Mouse (Mus musculus): ENCODE data around the gene Polrmt.

Polrmt gene

DNA sequence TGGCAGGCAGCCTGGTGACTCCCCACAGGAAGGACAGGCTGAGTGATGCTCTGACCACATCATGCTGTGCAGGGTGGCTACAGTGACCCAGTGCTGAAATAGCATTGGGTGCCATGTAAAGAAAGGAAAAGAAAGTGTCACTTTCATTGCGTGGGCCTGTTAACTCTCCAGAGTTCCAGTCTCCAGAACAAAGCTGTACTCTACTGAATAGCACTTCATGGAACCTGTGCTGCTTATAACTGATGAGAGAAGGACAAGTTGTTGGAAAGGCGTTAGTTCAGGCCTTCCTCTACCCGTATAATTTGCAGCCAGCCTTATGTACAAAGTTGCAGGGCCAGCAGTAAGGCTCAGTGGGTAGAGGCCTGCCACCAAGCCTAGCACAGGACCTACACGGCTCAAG is 57.7 kb downstream of the Polrmt start, which contains the start of gene Gzmm:
Gene Gzmm (plus strand): TSS at position 301 of the 400 bp plus-strand sequence.
- no peak for DNase-seq (ENCODE audit: low read depth, low spot score)

DNA sequence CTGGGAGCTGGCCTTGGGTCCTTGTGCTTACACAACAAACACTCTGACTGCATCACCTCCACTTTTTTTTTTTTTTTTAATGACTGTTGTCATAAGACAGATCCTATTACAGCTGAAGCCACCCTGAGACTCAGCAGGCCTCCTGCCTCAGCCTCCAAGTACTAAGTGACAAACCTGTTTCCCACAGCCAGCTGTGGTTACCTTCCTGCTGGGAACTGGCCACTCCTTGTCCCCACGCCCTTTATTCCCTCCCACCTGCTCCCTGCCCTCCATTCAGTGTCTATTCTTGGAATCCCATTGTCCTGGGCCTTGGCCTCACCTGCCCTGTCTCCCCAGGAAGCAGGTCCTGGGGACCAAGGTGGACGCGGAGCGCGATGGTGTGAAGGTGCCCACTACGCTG is 58.9 kb downstream of the Polrmt start:
- no peak for DNase-seq (ENCODE audit: low read depth, low spot score)

DNA sequence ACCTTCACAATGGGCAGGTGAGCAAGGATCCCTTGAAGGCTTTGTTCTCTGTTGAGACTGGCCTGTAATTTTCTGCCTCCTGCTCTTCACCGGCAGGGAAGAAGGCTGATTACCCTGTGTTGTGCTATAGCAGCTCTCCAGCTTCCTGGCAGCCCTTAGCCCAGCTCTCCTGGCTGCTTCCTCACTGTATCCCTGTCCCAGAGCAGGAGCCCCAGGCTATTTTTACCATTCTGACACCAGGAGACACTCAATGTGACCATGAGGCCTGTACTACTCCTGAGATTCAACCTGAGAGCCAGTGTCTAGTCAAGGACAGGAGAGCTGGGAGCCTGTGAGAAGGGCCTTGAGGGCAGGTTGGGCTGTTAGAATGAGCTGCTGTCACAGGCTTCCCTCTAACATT is 59.7 kb downstream of the Polrmt start:
- DNase-seq (ENCODE audit: low read depth, low spot score): no peak

DNA sequence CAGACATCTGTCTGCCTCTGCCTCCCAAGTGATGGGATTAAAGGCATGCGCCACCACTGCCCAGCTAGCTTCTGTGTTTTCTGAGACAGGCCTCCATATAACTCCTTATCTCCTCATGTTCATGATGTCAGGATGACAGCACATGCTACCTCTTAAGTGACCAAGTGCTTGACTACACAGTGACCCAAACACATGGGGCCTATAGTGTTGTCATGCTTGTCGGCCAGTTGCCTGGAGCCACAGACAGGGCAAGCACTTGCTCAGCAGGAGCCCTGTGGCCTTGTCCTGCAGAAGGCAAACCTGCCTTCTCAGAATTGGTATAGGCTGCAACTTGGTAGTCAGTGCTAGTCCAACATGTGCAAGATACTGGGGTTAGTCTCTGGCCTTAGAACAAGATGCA is 60.2 kb downstream of the Polrmt start:
- no peak for DNase-seq (ENCODE audit: low read depth, low spot score)

Measured in retina, adult 2 months (tissue).